Mouse (Mus musculus) midbrain, embryonic 15.5 days (tissue): ENCODE measurements around the gene Fads3. TPM values are rescaled to one million over a fixed set of nuclear protein-coding genes. Genes with fewer than 3 reads are reported as not detected.

ENCODE experiments used
- polyA plus RNA-seq: library from polyadenylated mRNA; unstranded; fragments of >200 nt; fragmentation: Nextera tagmentation; extraction: Ambion mirVana; gene quantifications from 2 replicates; pipeline ENCODE4 v1.2.1, GENCODE M21; 2015

Gene Fads3
- polyA plus RNA-seq, 1 experiment from 2014 or later: 27.1 TPM

Other genes with a start within 250 kb of the Fads3 start
- not detected in 2 replicates for gene Scgb2a2, start 194.0 kb upstream of the Fads3 start, polyA plus RNA-seq
- gene Incenp, start 142.0 kb upstream of the Fads3 start, polyA plus RNA-seq: 29.6 and 30.2 TPM in 2 replicates
- gene Fth1, start 61.0 kb upstream of the Fads3 start, polyA plus RNA-seq: 1,452 and 1,467 TPM in 2 replicates
- gene Best1, start 39.9 kb upstream of the Fads3 start, polyA plus RNA-seq: 1.7 and 3.2 TPM in 2 replicates
- gene Rab3il1, start 39.9 kb upstream of the Fads3 start, polyA plus RNA-seq: 24.5 and 29.2 TPM in 2 replicates
- 215 and 222 TPM in 2 replicates for gene Fads2, start 60.2 kb downstream of the Fads3 start, polyA plus RNA-seq
- 175 and 182 TPM in 2 replicates for gene Fads1, start 141.3 kb downstream of the Fads3 start, polyA plus RNA-seq
- 324 and 334 TPM in 2 replicates for gene Tmem258, start 162.4 kb downstream of the Fads3 start, polyA plus RNA-seq
- 25.5 and 27.8 TPM in 2 replicates for gene Fen1, start 162.6 kb downstream of the Fads3 start, polyA plus RNA-seq
- 0.62 and 0.79 TPM in 2 replicates for gene Myrf, start 199.2 kb downstream of the Fads3 start, polyA plus RNA-seq